Mouse (Mus musculus) midbrain, embryonic 12.5 days (tissue): ENCODE data around the gene Ehbp1. TPM values are rescaled to one million over a fixed set of nuclear protein-coding genes. Genes with fewer than 3 reads are reported as not detected.

ENCODE experiments used
- ATAC-seq: fragments of 200-750 bp; cut with Nextera tagmentation; 2 replicates; pipeline ENCODE4 v1.8.0; 2017; ENCODE audit warnings: low read depth, moderate TSS enrichment, moderate library complexity; ENCODE audit not compliant: low FRiP score
- H3K27ac ChIP-seq: fragments of 300-500 bp; sonication (generic); replicated peaks from 2 replicates; pipeline ENCODE4 v1.5.1; 2016; ENCODE audit warnings: mild to moderate bottlenecking
- H3K27me3 ChIP-seq: fragments of 300-500 bp; sonication (generic); 2 replicates; pipeline ENCODE4 v1.6.1; 2016; ENCODE audit warnings: mild to moderate bottlenecking
- H3K36me3 ChIP-seq: fragments of 300-500 bp; sonication (generic); 2 replicates; pipeline ENCODE4 v1.6.1; 2016
- H3K4me1 ChIP-seq: fragments of 300-500 bp; sonication (generic); 2 replicates; pipeline ENCODE4 v1.6.1; 2016
- H3K4me2 ChIP-seq: fragments of 300-500 bp; sonication (generic); replicated peaks from 2 replicates; pipeline ENCODE4 v1.6.1; 2016; ENCODE audit warnings: mild to moderate bottlenecking, moderate library complexity
- H3K4me3 ChIP-seq: fragments of 300-500 bp; sonication (generic); 2 replicates; pipeline ENCODE4 v1.5.1; 2016; ENCODE audit warnings: mild to moderate bottlenecking
- H3K9ac ChIP-seq: fragments of 300-500 bp; sonication (generic); replicated peaks from 2 replicates; pipeline ENCODE4 v1.6.1; 2016; ENCODE audit warnings: mild to moderate bottlenecking, moderate library complexity
- H3K9me3 ChIP-seq: fragments of 300-500 bp; sonication (generic); 2 replicates; pipeline ENCODE4 v1.6.1; 2016; ENCODE audit warnings: mild to moderate bottlenecking
- WGBS: fragments of 180-500 bp; shearing (Covaris S2); methylation state at CpG from one replicate; pipeline ENCODE4 v1.1.7; 2016; 5-methylcytosine and 5-hydroxymethylcytosine counted together
- polyA plus RNA-seq: library from polyadenylated mRNA; unstranded; fragments of >200 nt; fragmentation: Nextera tagmentation; extraction: Ambion mirVana; gene quantifications from 2 replicates; pipeline ENCODE4 v1.2.1, GENCODE M21; 2016

The Ehbp1 gene
- polyA plus RNA-seq, 1 experiment from 2014 or later: 20.7 TPM

GRCm38 (mm10) chr11:22274144-22274543 lies 67.9 kb downstream of the Ehbp1 start:
- no peaks in the 10 kb centered on the region for H3K4me1 ChIP-seq
- WGBS: 97% methylated on average over 2 of the region's 2 CpGs
- peaks cover 12% of the 10 kb centered on the region for H3K36me3 ChIP-seq
- no peak overlapping the region for H3K4me3 ChIP-seq
- H3K4me2 ChIP-seq: no peak overlapping the region
- H3K27me3 ChIP-seq: no peaks in the 10 kb centered on the region
- no peaks in the 10 kb centered on the region for H3K9me3 ChIP-seq
- H3K9ac ChIP-seq: no peak overlapping the region
- ATAC-seq: no peak
- H3K27ac ChIP-seq: no peak overlapping the region

GRCm38 (mm10) chr11:22273378-22273777 lies 68.7 kb downstream of the Ehbp1 start:
- no peak overlapping the region for H3K4me3 ChIP-seq
- no peak overlapping the region for H3K9ac ChIP-seq
- WGBS: 91% methylated on average over 7 of the region's 7 CpGs
- no peak overlapping the region for H3K4me2 ChIP-seq
- H3K9me3 ChIP-seq: no peaks in the 10 kb centered on the region
- H3K36me3 ChIP-seq: peaks cover 12% of the 10 kb centered on the region
- H3K27me3 ChIP-seq: no peaks in the 10 kb centered on the region
- no peak overlapping the region for H3K27ac ChIP-seq
- H3K4me1 ChIP-seq: no peaks in the 10 kb centered on the region
- ATAC-seq: no peak

DNA sequence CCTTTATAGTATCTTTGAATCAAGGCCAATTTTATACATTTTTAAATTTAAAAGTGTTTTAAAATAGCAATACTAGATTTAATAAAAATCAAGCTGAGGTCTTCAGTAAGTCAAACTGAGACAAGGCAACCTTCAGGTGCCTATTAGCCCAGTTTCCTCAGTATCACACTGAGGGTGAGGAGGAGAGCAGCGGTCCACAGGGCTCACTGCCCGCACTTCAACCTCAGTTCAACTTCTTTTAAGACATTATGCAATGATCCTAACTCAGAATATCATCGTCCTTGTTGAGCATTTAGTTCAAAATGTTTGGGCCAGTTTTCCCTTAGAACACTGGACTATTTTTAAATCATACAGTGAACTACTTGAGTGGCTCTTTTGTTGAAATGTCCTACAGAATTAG lies 70.2 kb downstream of the Ehbp1 start:
- peaks cover 6% of the 10 kb centered on the region for H3K36me3 ChIP-seq
- H3K27ac ChIP-seq: no peak overlapping the region
- H3K4me3 ChIP-seq: no peak overlapping the region
- no peak overlapping the region for H3K4me2 ChIP-seq
- ATAC-seq: no peak
- H3K27me3 ChIP-seq: no peaks in the 10 kb centered on the region
- no peak overlapping the region for H3K9ac ChIP-seq
- H3K9me3 ChIP-seq: no peaks in the 10 kb centered on the region
- 90% methylated on average over 3 of the region's 3 CpGs for WGBS
- H3K4me1 ChIP-seq: no peaks in the 10 kb centered on the region

GRCm38 (mm10) chr11:22269643-22270042 lies 72.4 kb downstream of the Ehbp1 start:
- Histone ChIP-seq H3K9me3 (no peaks in the 10 kb centered on the region), H3K9ac (no peak overlapping the region), H3K36me3 (no peaks in the 10 kb centered on the region), H3K4me2 (no peak overlapping the region), H3K4me1 (no peaks in the 10 kb centered on the region), H3K27me3 (no peaks in the 10 kb centered on the region), H3K27ac (no peak overlapping the region), H3K4me3 (no peak overlapping the region)
- 86% methylated on average over 4 of the region's 4 CpGs for WGBS
- ATAC-seq: no peak

DNA sequence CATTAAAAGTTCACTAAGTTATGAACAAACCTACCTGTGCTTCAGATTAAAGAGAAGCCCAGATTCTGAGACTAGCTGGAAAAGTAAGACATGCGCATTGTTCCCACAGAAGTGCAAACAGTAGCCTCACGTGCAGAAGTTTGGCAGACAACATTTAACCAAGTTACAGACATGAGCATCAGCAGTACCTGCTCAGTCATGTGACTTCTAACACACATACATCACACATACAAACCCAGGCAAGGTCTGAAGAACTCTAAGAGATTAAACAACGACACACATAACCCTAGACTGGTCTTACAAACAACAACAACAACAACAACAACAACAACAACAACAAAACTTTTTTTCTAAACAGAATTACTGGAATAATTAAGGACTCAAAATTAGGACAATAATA lies 72.9 kb downstream of the Ehbp1 start:
- Histone ChIP-seq H3K4me1 (no peaks in the 10 kb centered on the region), H3K9me3 (no peaks in the 10 kb centered on the region), H3K4me2 (no peak overlapping the region), H3K27me3 (no peaks in the 10 kb centered on the region), H3K4me3 (no peak overlapping the region), H3K36me3 (no peaks in the 10 kb centered on the region), H3K27ac (no peak overlapping the region), H3K9ac (no peak overlapping the region)
- WGBS: 85% methylated on average over 3 of the region's 3 CpGs
- peak; percentile 34; the same call in 1 of the 2 replicates for ATAC-seq

DNA sequence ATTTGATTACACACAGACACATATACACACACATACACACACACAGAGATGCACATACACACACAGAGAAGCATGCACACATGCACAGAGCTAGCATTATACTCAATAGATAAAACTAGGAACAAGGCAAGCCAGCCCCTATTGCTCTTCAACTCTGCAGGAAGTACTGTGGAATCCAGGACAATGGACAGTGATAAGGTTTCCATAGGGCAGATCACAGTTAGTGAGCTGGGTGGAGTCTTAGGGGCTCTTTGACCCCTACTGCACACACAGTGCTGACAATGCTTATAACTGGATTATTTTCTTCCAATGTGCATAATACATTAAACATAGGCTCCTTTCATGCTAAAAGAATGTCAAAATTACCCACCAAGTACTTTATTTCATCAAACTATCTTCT lies 75.1 kb downstream of the Ehbp1 start:
- Histone ChIP-seq H3K27ac (no peak overlapping the region), H3K27me3 (no peaks in the 10 kb centered on the region), H3K9ac (no peak overlapping the region), H3K9me3 (no peaks in the 10 kb centered on the region), H3K4me2 (no peak overlapping the region), H3K36me3 (no peaks in the 10 kb centered on the region), H3K4me1 (no peaks in the 10 kb centered on the region), H3K4me3 (no peak overlapping the region)
- ATAC-seq: no peak

- H3K36me3 ChIP-seq: no peaks in the 10 kb centered on the region
- H3K4me2 ChIP-seq: no peak overlapping the region
- no peak overlapping the region for H3K27ac ChIP-seq
- H3K27me3 ChIP-seq: no peaks in the 10 kb centered on the region
- H3K4me1 ChIP-seq: no peaks in the 10 kb centered on the region
- H3K4me3 ChIP-seq: no peak overlapping the region
- ATAC-seq: no peak
- WGBS: 97% methylated on average over 1 of the region's 1 CpGs
- no peaks in the 10 kb centered on the region for H3K9me3 ChIP-seq
- H3K9ac ChIP-seq: no peak overlapping the region
These were observed 86.7 kb downstream of the Ehbp1 start for GRCm38 (mm10) chr11:22255418-22255817.

- Histone ChIP-seq H3K9ac (no peak overlapping the region), H3K4me3 (no peak overlapping the region), H3K27ac (no peak overlapping the region), H3K4me2 (no peak overlapping the region), H3K4me1 (peaks cover 3% of the 10 kb centered on the region; the same call in 1 of the 2 replicates), H3K36me3 (no peaks in the 10 kb centered on the region), H3K9me3 (no peaks in the 10 kb centered on the region), H3K27me3 (no peaks in the 10 kb centered on the region)
- ATAC-seq: no peak
- 95% methylated on average over 2 of the region's 2 CpGs for WGBS
These were observed 92.7 kb downstream of the Ehbp1 start for GRCm38 (mm10) chr11:22249363-22249762.

GRCm38 (mm10) chr11:22247736-22248135 lies 94.4 kb downstream of the Ehbp1 start:
- H3K36me3 ChIP-seq: no peaks in the 10 kb centered on the region
- H3K9ac ChIP-seq: no peak overlapping the region
- no peak overlapping the region for H3K4me2 ChIP-seq
- peaks cover 3% of the 10 kb centered on the region; the same call in 1 of the 2 replicates for H3K4me1 ChIP-seq
- no peaks in the 10 kb centered on the region for H3K9me3 ChIP-seq
- no peaks in the 10 kb centered on the region for H3K27me3 ChIP-seq
- ATAC-seq: no peak
- WGBS: 84% methylated on average over 4 of the region's 4 CpGs
- H3K27ac ChIP-seq: no peak overlapping the region
- no peak overlapping the region for H3K4me3 ChIP-seq

DNA sequence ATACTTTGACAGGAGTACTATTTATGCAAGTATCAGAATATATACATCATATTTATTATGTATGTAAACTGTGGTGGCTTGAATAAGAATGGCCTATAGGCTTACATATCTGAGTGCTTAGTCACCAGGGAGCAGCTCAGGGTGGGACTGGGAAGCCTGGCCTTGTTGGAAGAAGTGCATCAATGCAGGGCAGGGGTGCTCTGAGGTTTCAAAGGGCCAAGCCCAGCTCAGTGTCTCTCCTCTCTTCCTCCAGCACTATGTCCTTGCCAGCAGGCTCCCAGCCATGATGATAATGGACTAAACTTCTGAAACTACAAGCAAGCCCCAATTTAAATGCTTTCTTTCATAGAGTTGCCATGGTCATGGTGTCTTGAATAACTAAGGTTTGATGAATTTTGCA lies 95.0 kb downstream of the Ehbp1 start:
- Histone ChIP-seq H3K4me1 (peaks cover 3% of the 10 kb centered on the region; the same call in 1 of the 2 replicates), H3K27ac (no peak overlapping the region), H3K36me3 (no peaks in the 10 kb centered on the region), H3K9ac (no peak overlapping the region), H3K27me3 (no peaks in the 10 kb centered on the region), H3K4me2 (no peak overlapping the region), H3K9me3 (no peaks in the 10 kb centered on the region), H3K4me3 (no peak overlapping the region)
- ATAC-seq: no peak

DNA sequence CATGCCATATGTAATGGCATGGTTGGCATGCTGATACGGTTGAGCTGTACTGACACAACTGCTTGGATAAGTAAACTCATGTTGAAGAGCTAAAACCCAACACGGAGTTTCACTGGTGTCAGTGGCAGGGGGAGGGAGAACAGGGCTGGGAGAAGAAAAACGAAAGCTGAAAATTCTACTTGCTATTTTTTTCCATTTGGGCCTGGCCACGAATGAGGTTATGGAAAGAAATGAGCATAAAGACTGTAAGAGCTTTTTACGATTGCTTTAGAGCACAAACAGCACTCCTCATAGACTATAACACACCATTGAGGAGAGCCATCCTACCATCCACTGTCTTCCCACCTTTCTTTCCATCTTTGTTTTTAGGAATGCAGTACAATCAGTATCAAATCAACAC lies 106.5 kb downstream of the Ehbp1 start:
- WGBS: 90% methylated on average over 5 of the region's 5 CpGs

GRCm38 (mm10) chr11:22234739-22235138 lies 107.4 kb downstream of the Ehbp1 start:
- H3K36me3 ChIP-seq: peaks cover 13% of the 10 kb centered on the region; the same call in 1 of the 2 replicates
- WGBS: 41% methylated on average over 1 of the region's 1 CpGs
- no peaks in the 10 kb centered on the region for H3K9me3 ChIP-seq

More for the DNA sequence above, 106.5 kb downstream of the Ehbp1 start:
- no peaks in the 10 kb centered on the region for H3K9me3 ChIP-seq
- ATAC-seq: no peak
- H3K4me3 ChIP-seq: no peak overlapping the region
- no peaks in the 10 kb centered on the region for H3K4me1 ChIP-seq
- no peaks in the 10 kb centered on the region for H3K27me3 ChIP-seq
- no peak overlapping the region for H3K9ac ChIP-seq
- H3K36me3 ChIP-seq: peaks cover 13% of the 10 kb centered on the region; the same call in 1 of the 2 replicates
- no peak overlapping the region for H3K27ac ChIP-seq
- no peak overlapping the region for H3K4me2 ChIP-seq

DNA sequence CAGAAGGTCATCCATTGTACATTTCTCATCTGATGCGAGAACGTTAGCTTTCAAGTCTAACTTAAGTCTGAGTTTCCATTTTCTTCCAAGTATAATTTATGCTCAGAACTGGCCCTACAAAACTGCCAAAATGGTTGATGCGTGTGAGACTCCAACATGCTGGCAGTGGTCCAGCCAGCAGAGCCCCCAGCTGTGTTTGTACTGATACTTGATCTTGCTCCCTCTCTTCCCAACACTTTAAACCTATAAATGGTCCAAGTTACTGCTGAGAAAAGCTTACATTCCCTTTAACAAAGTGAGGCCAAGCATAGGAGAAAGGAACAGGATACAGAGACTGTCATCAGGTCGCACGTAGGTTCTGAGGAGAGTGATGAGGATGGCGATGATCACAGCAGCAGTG lies 111.2 kb downstream of the Ehbp1 start:
- H3K36me3 ChIP-seq: 0 out of 2 replicates have a peak, but pooled peaks cover 8% of the 10 kb centered on the region
- H3K9me3 ChIP-seq: no peaks in the 10 kb centered on the region; the same call in 1 of the 2 replicates
- H3K4me2 ChIP-seq: no peak overlapping the region
- no peaks in the 10 kb centered on the region for H3K4me1 ChIP-seq
- H3K4me3 ChIP-seq: no peak overlapping the region
- H3K27ac ChIP-seq: no peak overlapping the region
- no peak overlapping the region for H3K9ac ChIP-seq
- 87% methylated on average over 6 of the region's 6 CpGs for WGBS
- ATAC-seq: no peak
- no peaks in the 10 kb centered on the region for H3K27me3 ChIP-seq

More at GRCm38 (mm10) chr11:22234739-22235138, 107.4 kb downstream of the Ehbp1 start:
- Histone ChIP-seq H3K27ac (no peak overlapping the region), H3K4me1 (no peaks in the 10 kb centered on the region), H3K9ac (no peak overlapping the region), H3K4me2 (no peak overlapping the region), H3K27me3 (no peaks in the 10 kb centered on the region), H3K4me3 (no peak overlapping the region)
- ATAC-seq: no peak
